Mouse (Mus musculus) bone marrow macrophage, adult 2 months (primary cell): ENCODE data around the gene Olfr1375.
"Not testable (repeated sequence)": the region's sequence is repeated elsewhere in the genome, so short reads cannot be mapped to it uniquely, and the experiment has no call there.

Experiments
- CTCF ChIP-seq: IDR thresholded peaks from 2 replicates; pipeline ENCODE4 v1.5.1; 2012; ENCODE audit warnings: low read depth, mild to moderate bottlenecking, low read length, moderate library complexity
- POLR2A ChIP-seq: IDR thresholded peaks from 2 replicates; pipeline ENCODE4 v1.6.1; 2012; ENCODE audit warnings: mild to moderate bottlenecking, low read depth, low read length, borderline replicate concordance

- TF ChIP-seq POLR2A, CTCF: not testable (repeated sequence)
Measured at GRCm38 (mm10) chr11:51029381-51029780, 18.5 kb upstream of the Olfr1375 start.
